Mouse (Mus musculus) neural tube, embryonic 15.5 days (tissue): Measurements from ENCODE around the gene Rai1. TPM values are rescaled to one million over a fixed set of nuclear protein-coding genes. Genes with fewer than 3 reads are reported as not detected.

Experiments used
- ATAC-seq: fragments of 200-750 bp; cut with Nextera tagmentation; 2 replicates; pipeline ENCODE4 v1.8.0; 2017; ENCODE audit warnings: mild to moderate bottlenecking, moderate TSS enrichment, moderate library complexity; ENCODE audit not compliant: low FRiP score
- H3K27ac ChIP-seq: fragments of 300-500 bp; sonication (generic); replicated peaks from 2 replicates; pipeline ENCODE4 v1.5.1; 2015; ENCODE audit warnings: mild to moderate bottlenecking, inconsistent platforms
- H3K27me3 ChIP-seq: fragments of 300-500 bp; sonication (generic); replicated peaks from 2 replicates; pipeline ENCODE4 v1.6.1; 2015; ENCODE audit warnings: inconsistent platforms
- H3K36me3 ChIP-seq: fragments of 300-500 bp; sonication (generic); 2 replicates; pipeline ENCODE4 v1.6.1; 2015; ENCODE audit warnings: inconsistent platforms
- H3K4me1 ChIP-seq: fragments of 300-500 bp; sonication (generic); 2 replicates; pipeline ENCODE4 v1.6.1; 2015; ENCODE audit warnings: inconsistent platforms
- H3K4me2 ChIP-seq: fragments of 300-500 bp; sonication (generic); 2 replicates; pipeline ENCODE4 v1.6.1; 2015; ENCODE audit warnings: inconsistent platforms, mild to moderate bottlenecking, moderate library complexity
- H3K4me3 ChIP-seq: fragments of 300-500 bp; sonication (generic); replicated peaks from 2 replicates; pipeline ENCODE4 v1.5.1; 2015; ENCODE audit warnings: mild to moderate bottlenecking, inconsistent platforms
- H3K9ac ChIP-seq: fragments of 300-500 bp; sonication (generic); replicated peaks from 2 replicates; pipeline ENCODE4 v1.6.1; 2015; ENCODE audit warnings: mild to moderate bottlenecking, inconsistent platforms
- H3K9me3 ChIP-seq: fragments of 300-500 bp; sonication (generic); replicated peaks from 2 replicates; pipeline ENCODE4 v1.6.1; 2016; ENCODE audit warnings: inconsistent platforms
- whole genome bisulfite sequencing: fragments of 180-500 bp; shearing (Covaris S2); methylation state at CpG from one replicate; pipeline ENCODE4 v1.1.7; 2015; ENCODE audit warnings: mixed read lengths; 5-methylcytosine and 5-hydroxymethylcytosine counted together
- polyA plus RNA-seq: library from polyadenylated mRNA; unstranded; fragments of >200 nt; fragmentation: Nextera tagmentation; extraction: Ambion mirVana; gene quantifications from 2 replicates; pipeline ENCODE4 v1.2.1, GENCODE M21; 2015

Rai1 gene
- 26.5 and 27.4 TPM in 2 replicates for polyA plus RNA-seq

DNA sequence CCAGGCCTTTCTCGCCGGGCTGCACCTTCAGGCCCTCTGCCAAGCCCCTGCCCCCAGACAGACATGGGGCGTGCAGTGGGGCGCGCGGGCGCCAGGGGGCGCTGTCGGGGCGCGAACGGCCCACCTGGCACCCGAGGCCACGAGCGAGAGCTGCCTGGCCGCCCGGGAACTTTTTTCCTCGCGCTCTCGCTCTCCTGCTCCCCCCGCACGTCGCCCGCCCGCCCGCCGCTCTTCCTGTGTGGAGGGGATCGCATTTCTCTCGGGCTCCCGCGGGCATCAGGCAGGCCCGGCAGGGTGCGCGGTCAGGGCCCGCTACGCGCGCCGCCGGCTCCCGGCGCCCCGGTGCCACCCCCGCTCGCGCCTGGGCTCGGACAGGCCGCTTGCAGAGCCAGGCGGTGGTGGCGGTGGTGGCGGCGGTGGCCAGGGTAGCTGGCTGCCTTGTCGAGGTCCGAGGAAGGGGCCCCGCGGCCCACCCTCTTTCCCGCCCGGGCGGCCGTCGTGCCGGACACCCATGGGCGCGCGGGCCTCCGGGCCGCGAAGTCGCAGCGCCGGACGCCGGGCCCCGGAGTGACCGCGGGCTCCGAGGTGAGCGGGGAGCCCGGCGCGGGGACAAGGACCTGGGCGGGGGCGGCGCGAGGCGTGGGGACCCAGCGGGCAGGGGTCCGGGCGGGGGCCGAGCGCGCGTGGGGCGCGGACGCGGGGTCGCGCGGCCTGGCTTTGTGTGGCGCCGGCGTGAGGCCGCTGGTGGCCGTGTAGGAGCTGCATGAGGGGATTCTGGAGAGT, at the start of gene Rai1:
Gene Rai1 (plus strand): TSS at position 204 of the 783 bp plus-strand sequence.
- peak; percentile 82 for ATAC-seq
- Histone ChIP-seq H3K9me3 (no peaks in the 10 kb centered on the region), H3K27me3 (no peaks in the 10 kb centered on the region), H3K36me3 (no peaks in the 10 kb centered on the region), H3K4me2 (peak within 1 kb of the TSS; percentile 84), H3K4me1 (peaks cover 48% of the 10 kb centered on the region), H3K27ac (peak within 1 kb of the TSS; percentile 96), H3K9ac (peak within 1 kb of the TSS; percentile 100), H3K4me3 (peak within 1 kb of the TSS; percentile 92)
- under 1% methylated on average over 90 of the region's 105 CpGs for WGBS

DNA sequence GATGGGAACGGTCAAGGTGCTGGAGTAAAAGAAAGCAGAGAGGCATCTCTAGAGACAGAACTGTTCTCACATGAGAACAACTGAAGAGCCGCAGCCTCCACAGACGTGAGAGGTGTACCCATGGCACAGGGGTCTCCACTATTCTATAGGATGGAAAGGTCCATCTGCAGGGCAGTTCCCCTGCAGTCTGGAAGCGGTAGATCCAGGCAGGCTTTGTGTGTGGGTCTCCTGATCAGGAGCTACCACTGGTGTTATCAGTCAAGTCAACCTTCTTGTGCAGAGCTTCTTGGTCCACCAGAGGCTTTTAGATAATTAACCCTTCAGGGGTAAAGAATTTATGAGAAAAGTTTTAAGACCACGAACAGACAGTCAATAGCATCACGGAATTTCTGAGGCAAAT, 48.3 kb upstream of the Rai1 start:
- WGBS, result 83% methylated on average over 6 of the region's 6 CpGs

DNA sequence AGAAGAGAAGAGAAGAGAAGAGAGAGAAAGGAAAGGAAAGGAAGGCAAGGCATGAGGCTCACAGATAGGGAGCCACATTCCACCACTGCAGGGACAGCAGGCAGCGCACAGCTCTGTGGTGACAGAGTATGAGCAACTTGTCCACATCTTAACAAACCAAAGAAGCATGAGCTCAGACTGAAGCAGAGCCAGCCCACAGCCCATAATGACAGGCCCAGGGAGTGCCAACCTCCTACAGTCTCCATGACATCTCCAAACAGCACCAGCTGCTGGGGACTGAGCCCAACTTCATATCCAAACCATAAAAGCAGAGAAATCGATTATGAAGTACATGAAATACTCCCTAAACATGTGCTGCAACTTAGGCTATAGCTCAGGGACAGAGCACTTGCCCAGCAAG, 46.8 kb upstream of the Rai1 start:
- H3K27ac ChIP-seq, result no peak overlapping the region
- no peak overlapping the region for H3K9ac ChIP-seq
- ATAC-seq, result no peak
- no peak overlapping the region for H3K4me3 ChIP-seq
- no peaks in the 10 kb centered on the region for H3K36me3 ChIP-seq
- H3K27me3 ChIP-seq, result 0 out of 2 replicates have a peak, but pooled peaks cover 4% of the 10 kb centered on the region
- no peaks in the 10 kb centered on the region for H3K9me3 ChIP-seq
- H3K4me1 ChIP-seq, result no peaks in the 10 kb centered on the region
- no peak overlapping the region for H3K4me2 ChIP-seq
- WGBS, result 67% methylated on average over 2 of the region's 2 CpGs

More for the DNA sequence above, 48.3 kb upstream of the Rai1 start:
- Histone ChIP-seq H3K9ac (no peak overlapping the region), H3K9me3 (no peaks in the 10 kb centered on the region), H3K36me3 (no peaks in the 10 kb centered on the region), H3K27me3 (0 out of 2 replicates have a peak, but pooled peaks cover 4% of the 10 kb centered on the region), H3K4me3 (no peak overlapping the region), H3K4me1 (no peaks in the 10 kb centered on the region), H3K27ac (no peak overlapping the region), H3K4me2 (no peak overlapping the region)
- ATAC-seq, result no peak

DNA sequence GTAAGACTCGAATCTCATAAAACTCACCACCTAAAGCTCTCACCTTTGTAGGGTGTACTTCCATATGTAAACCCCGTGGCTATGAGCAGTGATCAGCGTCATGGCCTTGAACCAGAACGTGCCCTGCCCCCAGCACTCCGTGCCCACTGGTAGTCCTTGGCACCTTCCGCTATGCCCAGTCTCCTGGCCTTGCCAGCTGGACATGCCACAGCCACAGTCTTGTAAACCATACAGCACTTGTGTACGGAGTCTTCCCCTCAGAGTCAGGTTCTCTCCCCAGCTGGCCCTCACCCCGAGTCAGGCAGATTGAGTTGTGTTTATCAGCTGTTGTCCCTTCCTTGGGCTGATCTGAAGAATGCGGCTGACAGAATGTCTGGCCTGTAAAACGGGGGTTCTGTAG, 46.4 kb upstream of the Rai1 start:
- no peaks in the 10 kb centered on the region for H3K4me1 ChIP-seq
- 88% methylated on average over 10 of the region's 10 CpGs for WGBS
- ATAC-seq, result no peak

GRCm38 (mm10) chr11:60060026-60060425, 44.8 kb upstream of the Rai1 start:
- H3K4me1 ChIP-seq, result no peaks in the 10 kb centered on the region
- H3K9me3 ChIP-seq, result no peaks in the 10 kb centered on the region
- H3K4me3 ChIP-seq, result no peak overlapping the region
- H3K27ac ChIP-seq, result no peak overlapping the region
- WGBS, result 94% methylated on average over 2 of the region's 2 CpGs
- no peak for ATAC-seq
- H3K9ac ChIP-seq, result no peak overlapping the region
- 0 out of 2 replicates have a peak, but pooled peaks cover 4% of the 10 kb centered on the region for H3K27me3 ChIP-seq
- no peak overlapping the region for H3K4me2 ChIP-seq
- H3K36me3 ChIP-seq, result no peaks in the 10 kb centered on the region

More for the DNA sequence above, 46.4 kb upstream of the Rai1 start:
- no peaks in the 10 kb centered on the region for H3K36me3 ChIP-seq
- no peak overlapping the region for H3K9ac ChIP-seq
- H3K27me3 ChIP-seq, result 0 out of 2 replicates have a peak, but pooled peaks cover 4% of the 10 kb centered on the region
- no peak overlapping the region for H3K27ac ChIP-seq
- no peak overlapping the region for H3K4me2 ChIP-seq
- H3K4me3 ChIP-seq, result no peak overlapping the region
- no peaks in the 10 kb centered on the region for H3K9me3 ChIP-seq

DNA sequence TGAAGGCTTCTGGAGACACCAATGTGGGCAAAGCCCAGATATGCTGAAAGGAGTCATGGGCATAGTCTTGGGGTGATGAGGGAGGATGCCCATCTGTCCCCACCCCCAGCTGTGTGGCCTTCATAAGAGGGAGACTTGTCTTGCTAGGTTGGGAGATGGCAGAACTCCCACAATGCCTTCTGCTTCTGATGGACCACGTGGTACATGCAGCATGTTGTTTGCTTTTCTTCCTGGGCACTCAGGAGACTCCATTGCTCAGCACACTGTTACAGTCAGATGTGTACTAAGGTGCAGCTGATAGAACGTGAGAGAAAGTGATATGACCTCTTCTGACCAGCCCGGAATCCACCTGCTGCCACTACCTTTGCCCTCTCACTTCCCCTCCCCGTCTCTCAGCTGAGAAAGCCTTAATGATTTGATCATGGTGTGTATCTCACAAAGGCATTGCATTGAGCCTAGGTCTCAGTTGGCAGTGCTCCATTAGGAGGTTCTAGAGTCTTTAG, 43.3 kb upstream of the Rai1 start:
- H3K27me3 ChIP-seq, result 0 out of 2 replicates have a peak, but pooled peaks cover 4% of the 10 kb centered on the region
- no peaks in the 10 kb centered on the region for H3K4me1 ChIP-seq
- no peak overlapping the region for H3K4me3 ChIP-seq
- no peak overlapping the region for H3K9ac ChIP-seq
- H3K36me3 ChIP-seq, result no peaks in the 10 kb centered on the region
- no peak overlapping the region for H3K27ac ChIP-seq
- ATAC-seq, result no peak
- no peaks in the 10 kb centered on the region for H3K9me3 ChIP-seq
- 84% methylated on average over 4 of the region's 4 CpGs for WGBS
- no peak overlapping the region for H3K4me2 ChIP-seq

DNA sequence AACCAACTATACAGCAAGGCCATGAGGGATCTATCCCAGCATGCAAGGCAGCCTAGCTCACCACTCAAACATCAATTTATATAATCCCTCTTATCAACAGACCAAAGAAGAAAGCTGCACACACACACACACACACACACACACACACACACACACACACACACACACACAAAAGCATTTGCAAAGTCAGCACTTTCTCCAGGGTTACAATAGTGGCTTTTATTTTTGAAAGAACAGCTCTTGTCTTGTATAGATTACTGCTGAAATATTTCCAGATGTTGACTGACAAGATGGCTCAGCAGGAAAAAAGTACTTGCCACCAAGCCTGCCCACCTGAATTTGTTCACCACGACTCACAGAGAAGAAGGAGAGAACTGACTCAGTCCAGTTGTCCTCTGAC, 39.5 kb upstream of the Rai1 start:
- no peak overlapping the region for H3K9ac ChIP-seq
- H3K4me2 ChIP-seq, result no peak overlapping the region
- no peak for ATAC-seq
- H3K27me3 ChIP-seq, result no peaks in the 10 kb centered on the region
- 73% methylated on average over 1 of the region's 1 CpGs for WGBS
- H3K36me3 ChIP-seq, result no peaks in the 10 kb centered on the region
- H3K9me3 ChIP-seq, result no peaks in the 10 kb centered on the region
- H3K4me3 ChIP-seq, result no peak overlapping the region
- no peaks in the 10 kb centered on the region for H3K4me1 ChIP-seq
- no peak overlapping the region for H3K27ac ChIP-seq

GRCm38 (mm10) chr11:60067646-60068045, 37.2 kb upstream of the Rai1 start:
- H3K4me2 ChIP-seq, result no peak overlapping the region
- H3K4me3 ChIP-seq, result no peak overlapping the region
- no peak overlapping the region for H3K9ac ChIP-seq
- no peaks in the 10 kb centered on the region for H3K36me3 ChIP-seq
- 94% methylated on average over 4 of the region's 4 CpGs for WGBS
- ATAC-seq, result no peak
- H3K27ac ChIP-seq, result no peak overlapping the region
- H3K9me3 ChIP-seq, result no peaks in the 10 kb centered on the region
- no peaks in the 10 kb centered on the region for H3K27me3 ChIP-seq
- H3K4me1 ChIP-seq, result no peaks in the 10 kb centered on the region

DNA sequence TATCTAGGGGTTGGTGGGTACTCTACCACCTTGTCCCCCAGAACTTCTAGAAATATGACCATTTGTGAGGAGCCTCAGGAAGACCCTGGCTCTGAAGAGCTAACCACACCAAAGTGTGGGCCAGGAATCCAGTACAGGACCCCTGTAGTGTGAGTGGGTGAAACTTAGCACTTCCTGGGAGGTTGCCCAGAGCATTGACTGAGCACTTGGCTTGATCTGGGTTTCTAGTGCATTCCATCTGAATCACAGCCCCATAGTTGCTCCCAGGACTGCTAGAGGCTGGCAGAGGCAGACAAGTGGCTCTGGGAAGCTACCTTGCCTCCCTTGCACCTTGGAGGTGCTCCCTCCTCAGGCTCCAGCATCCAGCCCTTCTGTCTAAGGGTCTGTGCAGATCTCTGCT, 36.2 kb upstream of the Rai1 start:
- Histone ChIP-seq H3K4me1 (no peaks in the 10 kb centered on the region), H3K4me2 (no peak overlapping the region), H3K9me3 (no peaks in the 10 kb centered on the region), H3K4me3 (no peak overlapping the region), H3K36me3 (no peaks in the 10 kb centered on the region), H3K27ac (no peak overlapping the region), H3K9ac (no peak overlapping the region), H3K27me3 (no peaks in the 10 kb centered on the region)
- no peak for ATAC-seq

DNA sequence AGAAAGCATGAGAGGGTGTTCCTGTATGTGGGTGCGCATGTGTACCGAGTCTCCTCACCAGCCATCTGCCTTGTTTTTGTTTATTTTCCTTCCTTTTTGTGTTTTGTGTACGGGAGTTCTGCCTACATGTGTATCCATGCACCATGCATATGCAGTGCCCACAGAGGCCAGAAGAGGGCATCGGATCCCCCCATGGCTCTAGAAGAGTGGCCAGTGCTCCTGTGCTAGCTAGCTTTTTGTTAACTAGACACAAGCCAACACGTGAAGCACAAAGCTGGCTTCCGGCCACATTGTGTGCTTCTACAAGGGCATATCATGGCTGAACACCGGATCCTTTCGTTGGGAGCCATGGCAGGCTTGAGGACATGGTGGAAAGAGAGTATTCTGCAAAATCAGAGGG, 34.2 kb upstream of the Rai1 start:
- no peaks in the 10 kb centered on the region for H3K27me3 ChIP-seq
- H3K36me3 ChIP-seq, result no peaks in the 10 kb centered on the region
- ATAC-seq, result 0 out of 2 replicates have a peak, but pooled peaks have one; percentile 50
- 35% methylated on average over 8 of the region's 8 CpGs for WGBS
- no peak overlapping the region for H3K4me3 ChIP-seq
- H3K27ac ChIP-seq, result no peak overlapping the region
- no peaks in the 10 kb centered on the region for H3K4me1 ChIP-seq
- no peak overlapping the region for H3K4me2 ChIP-seq
- H3K9me3 ChIP-seq, result no peaks in the 10 kb centered on the region
- H3K9ac ChIP-seq, result no peak overlapping the region

DNA sequence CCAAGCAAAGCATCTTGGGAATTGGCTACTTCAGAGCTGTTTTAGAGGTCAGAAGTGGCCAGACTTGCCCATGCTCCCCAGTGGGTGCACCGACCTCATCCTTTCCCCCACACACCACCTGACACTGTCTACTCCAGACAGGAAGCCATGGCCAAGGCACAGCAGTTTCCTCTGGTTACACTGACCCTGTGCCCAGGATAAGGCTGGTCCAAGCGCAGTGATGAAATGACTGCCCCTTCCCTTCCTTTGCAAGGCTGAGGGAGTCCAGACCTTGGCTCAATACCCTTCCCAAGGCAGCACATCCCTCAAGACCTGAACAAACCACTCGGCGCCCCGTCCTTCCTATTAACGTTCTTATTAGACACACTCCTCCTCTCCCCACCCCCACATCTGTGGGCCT, 33.6 kb upstream of the Rai1 start:
- Histone ChIP-seq H3K27me3 (no peaks in the 10 kb centered on the region), H3K9ac (no peak overlapping the region), H3K4me2 (no peak overlapping the region), H3K27ac (no peak overlapping the region), H3K4me3 (no peak overlapping the region), H3K9me3 (no peaks in the 10 kb centered on the region), H3K36me3 (no peaks in the 10 kb centered on the region), H3K4me1 (no peaks in the 10 kb centered on the region)
- ATAC-seq, result no peak
- 94% methylated on average over 6 of the region's 6 CpGs for WGBS

DNA sequence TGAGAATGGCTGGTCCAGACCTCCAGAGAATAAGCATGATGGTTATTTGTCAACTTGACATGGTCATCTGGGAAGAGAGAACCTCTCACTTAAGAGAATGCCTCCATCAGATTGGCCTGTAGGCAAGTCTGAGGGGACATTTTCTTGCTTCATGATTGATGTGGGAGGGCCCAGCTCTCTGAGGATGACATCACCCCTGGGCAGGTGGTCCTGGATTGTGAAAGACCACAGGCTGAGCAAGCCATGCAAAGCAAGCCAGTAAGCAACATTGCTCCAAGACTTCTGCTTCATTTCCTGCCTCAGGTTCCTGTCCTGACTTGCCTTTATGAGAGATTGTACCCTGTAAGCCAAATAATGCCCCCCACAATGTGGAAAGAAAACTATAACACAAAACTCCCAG, 31.7 kb upstream of the Rai1 start:
- Histone ChIP-seq H3K27me3 (no peaks in the 10 kb centered on the region), H3K4me3 (no peak overlapping the region), H3K9ac (no peak overlapping the region), H3K4me2 (no peak overlapping the region), H3K27ac (no peak overlapping the region), H3K4me1 (no peaks in the 10 kb centered on the region), H3K36me3 (no peaks in the 10 kb centered on the region), H3K9me3 (no peaks in the 10 kb centered on the region)
- ATAC-seq, result no peak
